Mouse (Mus musculus): Measurements from ENCODE around the gene Ugt2a2. TPM values are rescaled to one million over a fixed set of nuclear protein-coding genes. Genes with fewer than 3 reads are reported as not detected.
"Not testable (repeated sequence)": the region's sequence is repeated elsewhere in the genome, so short reads cannot be mapped to it uniquely, and the experiment has no call there.

The Ugt2a2 gene
- polyA plus RNA-seq, 1 experiment = not detected

- Histone ChIP-seq H3K79me2 (ENCODE audit: control insufficient read depth, insufficient read depth) (no peaks in the 10 kb centered on the region), H3ac (ENCODE audit: control insufficient read depth, insufficient read length) (no peak overlapping the region), H3K4me3 (no peak overlapping the region), H3K4me2 (ENCODE audit: low read depth) (no peak overlapping the region), H3K36me3 (ENCODE audit: control insufficient read depth, insufficient read depth) (no peaks in the 10 kb centered on the region), H3K27me3 (ENCODE audit: control insufficient read depth, insufficient read depth, insufficient read length) (no peaks in the 10 kb centered on the region)
- TF ChIP-seq USF1 (IDR thresholded peaks at IDR 0.05; ENCODE audit: low read depth) (no peak), MYOG (IDR thresholded peaks at IDR 0.05; ENCODE audit: control insufficient read depth in 1 of 3, insufficient read depth in 1 of 3, insufficient read length in 2 of 3, low read depth in 2 of 3) (no peak), TCF3 (IDR thresholded peaks at IDR 0.05; ENCODE audit: insufficient read length, low read depth) (no peak), POLR2AphosphoS2 (IDR thresholded peaks at IDR 0.05; ENCODE audit: insufficient read length, low read depth) (no peak), MAX (IDR thresholded peaks at IDR 0.05; ENCODE audit: low read depth) (no peak), TCF12 (IDR thresholded peaks at IDR 0.05; ENCODE audit: insufficient read depth, poor library complexity, severe bottlenecking) (no peak), MYOD1 (IDR thresholded peaks at IDR 0.05; ENCODE audit: control insufficient read depth in 1 of 3, insufficient read length in 2 of 3, low read depth in 2 of 3) (no peak), POLR2A (IDR thresholded peaks at IDR 0.05; ENCODE audit: insufficient read length, low read depth) (no peak)
These were observed 25.7 kb downstream of the Ugt2a2 start for GRCm38 (mm10) chr5:87456216-87456850.

DNA sequence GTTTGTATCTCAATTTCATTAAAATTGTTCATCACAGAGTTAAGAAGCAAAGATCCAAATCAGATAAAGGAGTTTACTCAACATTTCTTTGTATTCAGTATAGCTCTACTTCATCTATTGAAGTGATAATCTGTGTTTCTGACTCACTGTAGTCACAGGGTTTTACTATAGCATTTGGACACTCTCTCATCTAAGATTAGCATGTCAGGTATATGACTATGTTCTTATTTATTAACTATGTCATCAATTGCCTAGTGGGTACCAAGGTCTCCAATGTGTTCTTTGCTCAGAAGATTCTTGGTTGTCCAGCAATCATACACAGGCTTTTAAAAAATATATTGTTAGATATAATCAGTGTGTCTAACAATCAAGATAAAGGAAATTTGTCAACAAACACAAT lies 26.5 kb downstream of the Ugt2a2 start:
- Histone ChIP-seq H3K79me2 (ENCODE audit: control insufficient read depth, insufficient read depth) (no peaks in the 10 kb centered on the region), H3K4me3 (no peak overlapping the region), H3K27me3 (ENCODE audit: control insufficient read depth, insufficient read depth, insufficient read length) (no peaks in the 10 kb centered on the region), H3K36me3 (ENCODE audit: control insufficient read depth, insufficient read depth) (no peaks in the 10 kb centered on the region), H3K4me2 (ENCODE audit: low read depth) (no peak overlapping the region), H3ac (ENCODE audit: control insufficient read depth, insufficient read length) (no peak overlapping the region)
- TF ChIP-seq TCF3 (IDR thresholded peaks at IDR 0.05; ENCODE audit: insufficient read length, low read depth) (no peak), POLR2A (IDR thresholded peaks at IDR 0.05; ENCODE audit: insufficient read length, low read depth) (no peak), CEBPB (IDR thresholded peaks at IDR 0.05; ENCODE audit: insufficient read depth, poor library complexity, severe bottlenecking) (no peak), E2F4 (IDR thresholded peaks at IDR 0.05; ENCODE audit: insufficient read depth) (no peak), MYOD1 (IDR thresholded peaks at IDR 0.05; ENCODE audit: control insufficient read depth in 1 of 3, insufficient read length in 2 of 3, low read depth in 2 of 3) (no peak), MAX (IDR thresholded peaks at IDR 0.05; ENCODE audit: low read depth) (no peak), REST (IDR thresholded peaks at IDR 0.05; ENCODE audit: insufficient read depth, insufficient read length) (no peak), TCF12 (IDR thresholded peaks at IDR 0.05; ENCODE audit: insufficient read depth, poor library complexity, severe bottlenecking) (no peak), POLR2AphosphoS2 (IDR thresholded peaks at IDR 0.05; ENCODE audit: insufficient read length, low read depth) (no peak), USF1 (IDR thresholded peaks at IDR 0.05; ENCODE audit: low read depth) (no peak), SRF (IDR thresholded peaks at IDR 0.05; ENCODE audit: control insufficient read depth, insufficient read length, low read depth) (no peak), MYOG (IDR thresholded peaks at IDR 0.05; ENCODE audit: control insufficient read depth in 1 of 3, insufficient read depth in 1 of 3, insufficient read length in 2 of 3, low read depth in 2 of 3) (no peak)

DNA sequence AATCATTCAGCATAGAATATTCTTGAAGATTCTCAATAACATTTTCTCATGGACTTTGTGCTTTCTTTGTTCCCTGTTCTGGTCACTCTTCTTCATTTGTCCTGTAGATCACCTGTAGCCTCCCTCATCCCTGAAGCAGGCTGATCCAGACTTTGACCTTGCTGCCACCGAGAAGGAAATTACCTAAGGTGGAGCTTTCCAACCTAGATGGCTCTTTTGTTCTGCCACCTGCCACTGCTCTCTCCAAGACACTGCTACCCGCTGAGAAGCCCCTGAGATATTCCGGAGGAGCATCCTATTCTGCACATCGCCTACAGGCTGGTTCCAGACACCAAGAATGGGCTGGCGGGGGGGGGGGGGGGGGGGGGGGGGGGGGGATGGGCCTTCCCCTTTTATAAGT lies 29.5 kb downstream of the Ugt2a2 start:
- H3ac ChIP-seq (ENCODE audit: control insufficient read depth, insufficient read length); H3K4me3 ChIP-seq; H3K36me3 ChIP-seq (ENCODE audit: control insufficient read depth, insufficient read depth); H3K79me2 ChIP-seq (ENCODE audit: control insufficient read depth, insufficient read depth); H3K4me2 ChIP-seq (ENCODE audit: low read depth); H3K27me3 ChIP-seq (ENCODE audit: control insufficient read depth, insufficient read depth, insufficient read length): not testable (repeated sequence)

GRCm38 (mm10) chr5:87436264-87436663 lies 45.8 kb downstream of the Ugt2a2 start:
- no peak for TF ChIP-seq CEBPB (IDR thresholded peaks at IDR 0.05; ENCODE audit: insufficient read depth, poor library complexity, severe bottlenecking)
- no peak for TF ChIP-seq POLR2A (IDR thresholded peaks at IDR 0.05; ENCODE audit: insufficient read length, low read depth)
- TF ChIP-seq POLR2AphosphoS2 (IDR thresholded peaks at IDR 0.05; ENCODE audit: insufficient read length, low read depth) = no peak
- no peak for TF ChIP-seq USF1 (IDR thresholded peaks at IDR 0.05; ENCODE audit: low read depth)
- no peak for TF ChIP-seq E2F4 (IDR thresholded peaks at IDR 0.05; ENCODE audit: insufficient read depth)
- TF ChIP-seq TCF3 (IDR thresholded peaks at IDR 0.05; ENCODE audit: insufficient read length, low read depth) = no peak
- no peak for TF ChIP-seq MYOD1 (IDR thresholded peaks at IDR 0.05; ENCODE audit: control insufficient read depth in 1 of 3, insufficient read length in 2 of 3, low read depth in 2 of 3)
- TF ChIP-seq SRF (IDR thresholded peaks at IDR 0.05; ENCODE audit: control insufficient read depth, insufficient read length, low read depth) = no peak
- no peak for TF ChIP-seq MAX (IDR thresholded peaks at IDR 0.05; ENCODE audit: low read depth)
- TF ChIP-seq MYOG (IDR thresholded peaks at IDR 0.05; ENCODE audit: control insufficient read depth in 1 of 3, insufficient read depth in 1 of 3, insufficient read length in 2 of 3, low read depth in 2 of 3) = no peak
- TF ChIP-seq TCF12 (IDR thresholded peaks at IDR 0.05; ENCODE audit: insufficient read depth, poor library complexity, severe bottlenecking) = no peak
- no peak for TF ChIP-seq REST (IDR thresholded peaks at IDR 0.05; ENCODE audit: insufficient read depth, insufficient read length)
- Histone ChIP-seq H3ac (ENCODE audit: control insufficient read depth, insufficient read length) (no peak overlapping the region), H3K79me2 (ENCODE audit: control insufficient read depth, insufficient read depth) (no peaks in the 10 kb centered on the region), H3K4me2 (ENCODE audit: low read depth) (no peak overlapping the region), H3K36me3 (ENCODE audit: control insufficient read depth, insufficient read depth) (no peaks in the 10 kb centered on the region), H3K27me3 (ENCODE audit: control insufficient read depth, insufficient read depth, insufficient read length) (no peaks in the 10 kb centered on the region), H3K4me3 (no peak overlapping the region)

DNA sequence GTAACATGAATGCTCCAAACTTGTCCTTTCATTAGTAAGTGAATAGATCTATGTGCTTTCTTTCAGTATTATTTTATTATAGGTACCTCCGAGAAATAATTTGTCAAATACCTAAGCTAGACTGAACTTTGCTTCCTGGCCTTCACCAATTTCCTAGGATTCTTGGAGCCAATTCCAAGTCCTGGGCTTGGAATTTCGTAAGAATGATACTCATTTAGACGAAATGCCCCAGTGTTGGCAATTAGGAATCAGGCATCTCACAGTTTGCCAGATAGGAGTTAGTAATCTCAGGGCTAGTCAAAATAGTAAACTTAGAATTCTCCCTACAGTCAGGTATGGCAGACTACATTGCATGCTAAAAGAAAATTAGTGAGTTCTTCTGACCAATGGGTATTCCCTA lies 56.4 kb downstream of the Ugt2a2 start:
- no peak overlapping the region for H3K4me3 ChIP-seq
- no peaks in the 10 kb centered on the region for H3K79me2 ChIP-seq (ENCODE audit: control insufficient read depth, insufficient read depth)
- TF ChIP-seq MAX (IDR thresholded peaks at IDR 0.05; ENCODE audit: low read depth) = no peak
- no peak for TF ChIP-seq USF1 (IDR thresholded peaks at IDR 0.05; ENCODE audit: low read depth)
- no peak for TF ChIP-seq E2F4 (IDR thresholded peaks at IDR 0.05; ENCODE audit: insufficient read depth)
- no peak for TF ChIP-seq TCF12 (IDR thresholded peaks at IDR 0.05; ENCODE audit: insufficient read depth, poor library complexity, severe bottlenecking)

DNA sequence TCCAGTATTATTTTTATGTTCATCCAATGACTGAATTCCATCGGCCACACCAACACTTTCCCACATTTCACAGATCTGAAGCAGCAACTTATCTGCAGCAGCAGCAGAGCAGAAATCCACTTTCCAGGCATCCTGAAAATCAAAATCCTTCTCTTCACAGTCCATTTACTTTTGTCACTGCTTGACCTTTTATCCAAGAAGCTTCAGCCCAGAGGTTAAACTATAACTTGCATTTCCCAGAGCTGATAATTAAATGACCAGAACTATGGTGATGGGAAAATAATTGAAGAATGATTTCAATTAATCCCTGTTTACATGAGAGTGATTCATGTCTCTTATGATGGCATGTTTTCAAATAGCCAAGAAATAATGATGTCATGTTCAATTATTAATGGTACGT lies 58.0 kb downstream of the Ugt2a2 start, which contains the start of gene Ugt2b38:
Gene Ugt2b38, minus strand, starts transcription at position 163 of the 400 bp plus-strand sequence.
- not testable (repeated sequence) for H3K4me2 ChIP-seq (ENCODE audit: low read depth); H3K4me3 ChIP-seq; H3ac ChIP-seq (ENCODE audit: control insufficient read depth, insufficient read length); H3K79me2 ChIP-seq (ENCODE audit: control insufficient read depth, insufficient read depth); H3K27me3 ChIP-seq (ENCODE audit: control insufficient read depth, insufficient read depth, insufficient read length); H3K36me3 ChIP-seq (ENCODE audit: control insufficient read depth, insufficient read depth)

More for the DNA sequence above, 56.4 kb downstream of the Ugt2a2 start:
- H3K36me3 ChIP-seq (ENCODE audit: control insufficient read depth, insufficient read depth) = no peaks in the 10 kb centered on the region
- no peaks in the 10 kb centered on the region for H3K27me3 ChIP-seq (ENCODE audit: control insufficient read depth, insufficient read depth, insufficient read length)
- H3ac ChIP-seq (ENCODE audit: control insufficient read depth, insufficient read length) = no peak overlapping the region
- no peak overlapping the region for H3K4me2 ChIP-seq (ENCODE audit: low read depth)

Measured in myocyte (in vitro differentiated cells).